Mouse (Mus musculus) heart, postnatal 0 days (tissue): ENCODE results near the gene Cd5.

Experiments used
- CTCF ChIP-seq: IDR thresholded peaks from 2 replicates; pipeline ENCODE4 v1.5.1; 2016; ENCODE audit warnings: antibody characterized with exemption, control low read depth, low read depth
- EP300 ChIP-seq: IDR thresholded peaks from 2 replicates; pipeline ENCODE4 v1.6.1; 2016; ENCODE audit warnings: antibody characterized with exemption, low read depth

- TF ChIP-seq CTCF (no peak), EP300 (no peak)
Measured at GRCm38 (mm10) chr19:10701013-10701726, 37.6 kb downstream of the Cd5 start.
